Comparison of ENCODE assay signal across 10 mouse cellular contexts in genomic region chr1:90840250-90840649, GRCm38 (mm10). TPM values are rescaled to one million over a fixed set of nuclear protein-coding genes. Genes with fewer than 3 reads are reported as not detected.
DNase-seq lines count a peak whose midpoint lies in the region; ATAC-seq and TF ChIP-seq lines count a peak whose summit lies in the region.
"Had no signal": no experiment of that assay in that cellular context is flagged by ENCODE, and none has a peak within 500 bp of the region (broad histone marks: within the 10 kb centered on the region; RNA-seq: fewer than 3 reads in every experiment).

No protein-coding gene starts in this region.

- no peaks in the 10 kb centered on the region; the same call in 1 of the 2 replicates for H3K4me1 ChIP-seq in forebrain, embryonic 14.5 days (ENCODE audit: control insufficient read depth, insufficient read depth, low read length)
- H3K4me1 ChIP-seq in forebrain, embryonic 16.5 days (replicated peaks; ENCODE audit: control insufficient read depth, insufficient read depth, low read length), result no peaks in the 10 kb centered on the region
- no peaks in the 10 kb centered on the region for H3K4me1 ChIP-seq in intestine, postnatal 0 days (replicated peaks; ENCODE audit: control insufficient read depth, insufficient read depth, low read length)
- H3K4me1 ChIP-seq in limb, embryonic 11.5 days (ENCODE audit: control insufficient read depth, insufficient read depth, low read length), result peaks cover 44% of the 10 kb centered on the region

- H3K27me3 ChIP-seq in forebrain, embryonic 14.5 days (replicated peaks; ENCODE audit: control insufficient read depth, insufficient read depth, low read length), result no peaks in the 10 kb centered on the region
- no peaks in the 10 kb centered on the region for H3K27me3 ChIP-seq in forebrain, embryonic 16.5 days (replicated peaks; ENCODE audit: control insufficient read depth, insufficient read depth, low read length)
- no peaks in the 10 kb centered on the region for H3K27me3 ChIP-seq in intestine, postnatal 0 days (replicated peaks; ENCODE audit: control insufficient read depth, insufficient read depth, low read length)
- H3K27me3 ChIP-seq in limb, embryonic 11.5 days (ENCODE audit: control insufficient read depth, insufficient read depth, low read length), result no peaks in the 10 kb centered on the region
- H3K27me3 ChIP-seq: limb, embryonic 12.5 days had no signal

- peak; percentile 69 for DNase-seq in forebrain, embryonic 14.5 days (ENCODE audit: low spot score)
- peak; percentile 26 for DNase-seq in adrenal gland, adult 2 months
- peak; percentile 54 for DNase-seq in forelimb bud, embryonic 11.5 days (ENCODE audit: low read depth, low spot score)
- peak; percentile 61 for DNase-seq in limb, embryonic 11.5 days (ENCODE audit: low spot score)
- DNase-seq in retina, postnatal 7 days (ENCODE audit: low read depth, low spot score), result peak; percentile 20
- DNase-seq in T-cell, adult 2 months (ENCODE audit: low spot score), result no peak

- no peaks in the 10 kb centered on the region for H3K9me3 ChIP-seq in forebrain, embryonic 14.5 days (replicated peaks; ENCODE audit: control insufficient read depth, low read length)
- H3K9me3 ChIP-seq in forebrain, embryonic 16.5 days (ENCODE audit: control insufficient read depth, low read length), result no peaks in the 10 kb centered on the region
- H3K9me3 ChIP-seq in intestine, postnatal 0 days (ENCODE audit: control insufficient read depth), result no peaks in the 10 kb centered on the region
- no peaks in the 10 kb centered on the region for H3K9me3 ChIP-seq in limb, embryonic 11.5 days (ENCODE audit: control insufficient read depth, low read length)
- H3K9me3 ChIP-seq: limb, embryonic 12.5 days had no signal

- no peak overlapping the region for H3K4me3 ChIP-seq in forebrain, embryonic 14.5 days (ENCODE audit: low read depth, low read length)
- H3K4me3 ChIP-seq in forebrain, embryonic 16.5 days (replicated peaks; ENCODE audit: low read length), result no peak overlapping the region
- H3K4me3 ChIP-seq in intestine, postnatal 0 days (ENCODE audit: low read depth, low read length), result no peak overlapping the region
- H3K4me3 ChIP-seq in limb, embryonic 11.5 days (ENCODE audit: low read depth, low read length), result no peak overlapping the region
- H3K4me3 ChIP-seq: limb, embryonic 12.5 days had no signal

- peak; percentile 80 for TF ChIP-seq CTCF in intestine, postnatal 0 days (IDR thresholded peaks at IDR 0.05; ENCODE audit: low read depth)

- H3K27ac ChIP-seq in forebrain, embryonic 14.5 days (ENCODE audit: low read depth, low read length), result no peak overlapping the region
- no peak overlapping the region for H3K27ac ChIP-seq in forebrain, embryonic 16.5 days (ENCODE audit: low read length)
- no peak overlapping the region for H3K27ac ChIP-seq in intestine, postnatal 0 days (ENCODE audit: low read depth, low read length)
- H3K27ac ChIP-seq in limb, embryonic 11.5 days (replicated peaks; ENCODE audit: low read depth, low read length), result no peak overlapping the region
- H3K27ac ChIP-seq: limb, embryonic 12.5 days had no signal

- H3K36me3 ChIP-seq in forebrain, embryonic 14.5 days (ENCODE audit: control insufficient read depth, insufficient read depth, low read length), result no peaks in the 10 kb centered on the region
- H3K36me3 ChIP-seq in forebrain, embryonic 16.5 days (ENCODE audit: control insufficient read depth, insufficient read depth), result no peaks in the 10 kb centered on the region
- no peaks in the 10 kb centered on the region for H3K36me3 ChIP-seq in intestine, postnatal 0 days (ENCODE audit: control insufficient read depth, insufficient read depth)
- H3K36me3 ChIP-seq in limb, embryonic 11.5 days (ENCODE audit: control insufficient read depth, insufficient read depth, low read length), result no peaks in the 10 kb centered on the region
- H3K36me3 ChIP-seq: G1E; limb, embryonic 12.5 days had no signal

- WGBS in forebrain, embryonic 14.5 days, result 17% methylated on average over 4 of the region's 4 CpGs
- 17% methylated on average over 4 of the region's 4 CpGs for WGBS in forebrain, embryonic 16.5 days
- 5% methylated on average over 4 of the region's 4 CpGs for WGBS in intestine, postnatal 0 days
- WGBS in limb, embryonic 11.5 days, result 10% methylated on average over 4 of the region's 4 CpGs

- H3K4me2 ChIP-seq in forebrain, embryonic 14.5 days (ENCODE audit: low read length), result no peak overlapping the region
- no peak overlapping the region for H3K4me2 ChIP-seq in forebrain, embryonic 16.5 days (ENCODE audit: low read length)
- H3K4me2 ChIP-seq in intestine, postnatal 0 days (replicated peaks; ENCODE audit: low read depth), result peak overlapping the region; percentile 28; the same call in 1 of the 2 replicates
- H3K4me2 ChIP-seq in limb, embryonic 11.5 days (ENCODE audit: low read depth, severe bottlenecking), result no peak overlapping the region
- H3K4me2 ChIP-seq: limb, embryonic 12.5 days had no signal

- H3K9ac ChIP-seq in forebrain, embryonic 14.5 days (ENCODE audit: low read length), result no peak overlapping the region
- H3K9ac ChIP-seq in forebrain, embryonic 16.5 days (replicated peaks; ENCODE audit: low read depth, low read length), result no peak overlapping the region
- no peak overlapping the region for H3K9ac ChIP-seq in intestine, postnatal 0 days (ENCODE audit: low read depth, low read length)
- H3K9ac ChIP-seq in limb, embryonic 11.5 days (ENCODE audit: low read length), result no peak overlapping the region
- H3K9ac ChIP-seq: limb, embryonic 12.5 days had no signal

- no peak for ATAC-seq in forebrain, embryonic 14.5 days
- ATAC-seq in forebrain, embryonic 16.5 days, result no peak
- ATAC-seq in intestine, postnatal 0 days, result no peak
- no peak for ATAC-seq in limb, embryonic 11.5 days (ENCODE audit: insufficient number of reproducible peaks, low FRiP score, low TSS enrichment, low read depth)

RNA-seq across cellular contexts. Expression of gene Col6a3, which starts 3.5 kb away (rescaled TPM):
- polyA plus RNA-seq in forebrain, embryonic 14.5 days (2014; fragmentation: Nextera tagmentation; extraction: Ambion mirVana), result 2.9 and 5.5 TPM in 2 replicates
- polyA plus RNA-seq in forebrain, embryonic 16.5 days (2015; fragmentation: Nextera tagmentation; extraction: Ambion mirVana), result 5.0 and 10.5 TPM in 2 replicates
- 10 to 100 TPM; 19.8 to 29.9 TPM for total RNA-seq in adrenal gland, adult 2 months (2021)
- 10.6 and 12.3 TPM in 2 replicates for polyA plus RNA-seq in adrenal gland, adult 2 months (2012; rRNA removed)
- polyA plus RNA-seq in intestine, postnatal 0 days (2015; fragmentation: Nextera tagmentation; extraction: Ambion mirVana), result 31.5 and 33.3 TPM in 2 replicates
- polyA plus RNA-seq in limb, embryonic 11.5 days (2014; fragmentation: Nextera tagmentation; extraction: Ambion mirVana), result 7.5 and 10.3 TPM in 2 replicates
- polyA plus RNA-seq: G1E had no signal
